Mouse (Mus musculus) megakaryocyte progenitor cell, adult 5-6 weeks (primary cell): ENCODE measurements around the gene Slc45a3. TPM values are rescaled to one million over a fixed set of nuclear protein-coding genes. Genes with fewer than 3 reads are reported as not detected.

Experiments
- ATAC-seq: replicated peaks from 2 replicates; pipeline ENCODE4 v1.8.0; 2016; ENCODE audit warnings: mild to moderate bottlenecking, moderate TSS enrichment, inconsistent platforms; ENCODE audit not compliant: poor library complexity
- total RNA-seq, 2 experiments: library from RNA; stranded (forward) in 1 of 2; stranded (reverse) in 1 of 2; fragments of 157-497, 149-512 nt in 1 of 2; fragments of 200-1000 nt in 1 of 2; gene quantifications; 2 replicates each; pipeline versions ENCODE4 v1.2.3 to v1.2.4; 2015 to 2017

Slc45a3 gene
- total RNA-seq, 2 experiments from 2014 or later: 1.1 to 2.7 TPM

GRCm38 (mm10) chr1:132019876-132020275 is 57.1 kb downstream of the Slc45a3 start:
- ATAC-seq: no peak

- no peak for ATAC-seq
Observed at GRCm38 (mm10) chr1:132022107-132022506, 59.3 kb downstream of the Slc45a3 start.

GRCm38 (mm10) chr1:132026925-132027646 is 64.3 kb downstream of the Slc45a3 start:
- peak; percentile 93 for ATAC-seq

- no peak for ATAC-seq
Observed at GRCm38 (mm10) chr1:132027978-132028377, 65.2 kb downstream of the Slc45a3 start.

GRCm38 (mm10) chr1:132028413-132028812 is 65.6 kb downstream of the Slc45a3 start:
- ATAC-seq: no peak

GRCm38 (mm10) chr1:132030574-132030973 is 67.8 kb downstream of the Slc45a3 start:
- ATAC-seq: 0 out of 2 replicates have a peak, but pooled peaks have one; percentile 42

GRCm38 (mm10) chr1:132032172-132032571 is 69.4 kb downstream of the Slc45a3 start:
- ATAC-seq: no peak

Other genes starting within 250 kb of the Slc45a3 start
- gene Slc26a9, start 218.9 kb upstream of the Slc45a3 start, total RNA-seq (2015): 0.02 and 0.25 TPM in 2 replicates
- gene Slc26a9, start 218.9 kb upstream of the Slc45a3 start, total RNA-seq (2017): 0.14 TPM in 1 of 2 replicates, not detected in the other
- 0.15 and 0.17 TPM in 2 replicates for gene Pm20d1, start 165.6 kb upstream of the Slc45a3 start, total RNA-seq (2015)
- 0.07 and 0.08 TPM in 2 replicates for gene Pm20d1, start 165.6 kb upstream of the Slc45a3 start, total RNA-seq (2017)
- gene Slc41a1, start 135.5 kb upstream of the Slc45a3 start, total RNA-seq (2015): 5.9 TPM in 2 replicates
- gene Slc41a1, start 135.5 kb upstream of the Slc45a3 start, total RNA-seq (2017): 3.3 and 5.2 TPM in 2 replicates
- gene Rab29, start 95.7 kb upstream of the Slc45a3 start, total RNA-seq (2015): 17.0 and 19.0 TPM in 2 replicates
- 16.0 and 20.2 TPM in 2 replicates for gene Rab29, start 95.7 kb upstream of the Slc45a3 start, total RNA-seq (2017)
- gene Nucks1, start 52.4 kb upstream of the Slc45a3 start, total RNA-seq (2015): 205 and 208 TPM in 2 replicates
- 299 and 362 TPM in 2 replicates for gene Nucks1, start 52.4 kb upstream of the Slc45a3 start, total RNA-seq (2017)
- gene Elk4, start 44.6 kb downstream of the Slc45a3 start, total RNA-seq (2015): 87.7 and 98.6 TPM in 2 replicates
- 44.3 and 73.1 TPM in 2 replicates for gene Elk4, start 44.6 kb downstream of the Slc45a3 start, total RNA-seq (2017)
- 0.52 TPM in 1 of 2 replicates, not detected in the other for gene Mfsd4a, start 105.1 kb downstream of the Slc45a3 start, total RNA-seq (2015)
- 0.20 and 0.25 TPM in 2 replicates for gene Mfsd4a, start 105.1 kb downstream of the Slc45a3 start, total RNA-seq (2017)
- gene Cdk18, start 176.7 kb downstream of the Slc45a3 start, total RNA-seq (2015): 1.7 and 2.3 TPM in 2 replicates
- 0.75 and 1.3 TPM in 2 replicates for gene Cdk18, start 176.7 kb downstream of the Slc45a3 start, total RNA-seq (2017)
- not detected in 2 replicates for gene Lemd1, start 228.5 kb downstream of the Slc45a3 start, total RNA-seq (2015)
- not detected in 2 replicates for gene Lemd1, start 228.5 kb downstream of the Slc45a3 start, total RNA-seq (2017)
- not detected in 2 replicates for gene AC124108.1, start 228.5 kb downstream of the Slc45a3 start, total RNA-seq (2015)
- not detected in 2 replicates for gene AC124108.1, start 228.5 kb downstream of the Slc45a3 start, total RNA-seq (2017)